In the genomic region with DNA sequence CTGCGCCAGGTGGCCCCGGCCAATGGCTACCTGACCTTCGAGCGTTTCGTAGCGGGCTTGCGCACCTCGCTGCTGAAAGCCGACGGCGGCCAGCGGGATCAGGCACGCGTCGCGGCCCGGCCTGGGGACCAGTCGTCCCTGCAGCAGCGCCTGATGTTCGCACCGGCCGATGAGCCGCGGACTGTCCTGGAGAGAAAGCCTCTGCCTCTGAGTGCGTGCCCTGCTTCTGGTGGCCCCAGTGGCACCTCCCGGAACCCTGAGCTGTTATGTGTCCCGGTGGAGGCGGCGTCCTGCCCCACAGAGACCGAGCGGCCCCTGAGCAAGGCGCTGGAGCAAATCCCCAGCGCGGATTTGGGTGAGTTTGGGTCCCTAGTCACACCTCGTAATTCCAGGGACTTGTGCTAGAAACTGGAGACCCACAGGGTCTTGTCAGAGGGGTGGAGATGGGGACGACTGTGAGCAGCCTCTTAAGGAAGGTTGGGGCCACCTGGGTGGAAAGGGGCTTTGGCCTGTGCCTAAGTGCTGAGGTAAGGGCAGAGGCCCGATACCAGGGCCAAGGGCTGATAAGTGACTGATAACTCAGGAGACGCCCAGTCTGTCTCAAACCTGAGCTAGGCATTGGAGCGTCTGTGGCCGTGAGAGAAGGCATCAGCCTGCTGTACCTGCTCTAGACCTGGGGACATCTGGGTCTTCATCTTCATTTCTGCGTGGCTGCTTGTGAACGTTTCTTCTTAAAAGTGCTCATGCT, we compare ENCODE assay signal across 8 mouse cellular contexts. TPM values are rescaled to one million over a fixed set of nuclear protein-coding genes. Genes with fewer than 3 reads are reported as not detected.
A peak's percentile ranks its signal among the peaks of the same experiment; 100 is the strongest.
DNase-seq lines count a peak whose midpoint lies in the region; ATAC-seq and TF ChIP-seq lines count a peak whose summit lies in the region.

No protein-coding gene starts in this region.

- no peak for TF ChIP-seq CTCF in left cerebral cortex, adult 2 months (IDR thresholded peaks at IDR 0.05)

- peaks cover 28% of the 10 kb centered on the region; the same call in 1 of the 2 replicates for H3K36me3 ChIP-seq in embryonic facial prominence, embryonic 14.5 days (ENCODE audit: control insufficient read depth, insufficient read depth, low read length)
- peaks cover 34% of the 10 kb centered on the region for H3K36me3 ChIP-seq in limb, embryonic 12.5 days
- peaks cover 20% of the 10 kb centered on the region for H3K36me3 ChIP-seq in neural tube, embryonic 12.5 days

- peak overlapping the region; percentile 52 for H3K4me3 ChIP-seq in left cerebral cortex, adult 2 months
- H3K4me3 ChIP-seq in embryonic facial prominence, embryonic 14.5 days (ENCODE audit: low read depth, low read length): peak overlapping the region; percentile 72
- peak overlapping the region; percentile 76 for H3K4me3 ChIP-seq in limb, embryonic 12.5 days (replicated peaks)
- peak overlapping the region; percentile 68 for H3K4me3 ChIP-seq in neural tube, embryonic 12.5 days

- no peak for DNase-seq in left cerebral cortex, adult 2 months (ENCODE audit: extremely low spot score in 1 of 2, low spot score in 2 of 2)
- DNase-seq in left cerebral cortex, adult 11 months (ENCODE audit: low spot score): no peak
- DNase-seq in embryonic facial prominence, embryonic 14.5 days (ENCODE audit: low spot score): no peak
- no peak for DNase-seq in cerebellum, postnatal 14 days
- no peak for DNase-seq in cerebellum, postnatal 36 days
- no peak for DNase-seq in gastrocnemius, postnatal 10 days

- H3K9ac ChIP-seq in embryonic facial prominence, embryonic 14.5 days (ENCODE audit: low read depth, low read length): peak overlapping the region; percentile 72
- peak overlapping the region; percentile 72 for H3K9ac ChIP-seq in limb, embryonic 12.5 days (replicated peaks)
- peak overlapping the region; percentile 74 for H3K9ac ChIP-seq in neural tube, embryonic 12.5 days

- peaks cover 14% of the 10 kb centered on the region for H3K4me1 ChIP-seq in embryonic facial prominence, embryonic 14.5 days (ENCODE audit: control insufficient read depth, insufficient read depth, low read length)
- peaks cover 28% of the 10 kb centered on the region for H3K4me1 ChIP-seq in limb, embryonic 12.5 days (replicated peaks)
- H3K4me1 ChIP-seq in neural tube, embryonic 12.5 days: peaks cover 23% of the 10 kb centered on the region

- no peaks in the 10 kb centered on the region for H3K9me3 ChIP-seq in embryonic facial prominence, embryonic 14.5 days (ENCODE audit: control insufficient read depth, low read length)
- no peaks in the 10 kb centered on the region for H3K9me3 ChIP-seq in limb, embryonic 12.5 days
- no peaks in the 10 kb centered on the region for H3K9me3 ChIP-seq in neural tube, embryonic 12.5 days

- H3K27me3 ChIP-seq in embryonic facial prominence, embryonic 14.5 days (replicated peaks; ENCODE audit: control insufficient read depth, insufficient read depth, low read length): no peaks in the 10 kb centered on the region
- peaks cover 6% of the 10 kb centered on the region; the same call in 1 of the 2 replicates for H3K27me3 ChIP-seq in limb, embryonic 12.5 days
- no peaks in the 10 kb centered on the region; the same call in 1 of the 2 replicates for H3K27me3 ChIP-seq in neural tube, embryonic 12.5 days (replicated peaks)

- H3K27ac ChIP-seq in left cerebral cortex, adult 2 months: no peak overlapping the region
- 0 out of 2 replicates have a peak overlapping the region, but pooled peaks have one; percentile 21 for H3K27ac ChIP-seq in embryonic facial prominence, embryonic 14.5 days (replicated peaks; ENCODE audit: low read depth, low read length)
- peak overlapping the region; percentile 92; the same call in 1 of the 2 replicates for H3K27ac ChIP-seq in limb, embryonic 12.5 days
- H3K27ac ChIP-seq in neural tube, embryonic 12.5 days: no peak overlapping the region

- intact Hi-C loops in left cerebral cortex, adult 2 months (cut with DNase I): loop anchor here (2.0 kb wide), 1 partner anchor 30 kb away; no protein-coding TSS in a partner anchor

- peak overlapping the region; percentile 97 for H3K4me2 ChIP-seq in embryonic facial prominence, embryonic 14.5 days (ENCODE audit: low read depth, low read length)
- peak overlapping the region; percentile 95 for H3K4me2 ChIP-seq in limb, embryonic 12.5 days
- H3K4me2 ChIP-seq in neural tube, embryonic 12.5 days (replicated peaks): peak overlapping the region; percentile 96

- 2% methylated on average over 31 of the region's 42 CpGs for WGBS in embryonic facial prominence, embryonic 14.5 days
- WGBS in limb, embryonic 12.5 days: 2% methylated on average over 42 of the region's 42 CpGs
- WGBS in neural tube, embryonic 12.5 days: 2% methylated on average over 42 of the region's 42 CpGs

- no peak for ATAC-seq in embryonic facial prominence, embryonic 14.5 days (ENCODE audit: low read depth)
- ATAC-seq in limb, embryonic 12.5 days (ENCODE audit: insufficient number of reproducible peaks, insufficient read depth, low FRiP score, low TSS enrichment, low read depth): no peak
- ATAC-seq in neural tube, embryonic 12.5 days (ENCODE audit: low FRiP score, low read depth): peak; percentile 42

RNA-seq across cellular contexts. Expression of a gene that starts 0.7 kb away (rescaled TPM):
- 1 to 10 TPM; 2.1 to 2.7 TPM for total RNA-seq in left cerebral cortex, adult 2 months (2021)
- 21.4 and 29.3 TPM in 2 replicates for polyA plus RNA-seq in embryonic facial prominence, embryonic 14.5 days (2014; fragmentation: Nextera tagmentation; extraction: Ambion mirVana)
- polyA plus RNA-seq in limb, embryonic 12.5 days (2016; fragmentation: Nextera tagmentation; extraction: Ambion mirVana): 63.4 and 69.0 TPM in 2 replicates
- polyA plus RNA-seq in neural tube, embryonic 12.5 days (2016; fragmentation: Nextera tagmentation; extraction: Ambion mirVana): 38.1 and 39.5 TPM in 2 replicates
- total RNA-seq in gastrocnemius, postnatal 10 days (2021): 1 to 10 TPM; 2.1 to 3.7 TPM

RNA-seq across cellular contexts. Expression of a gene that starts 7.3 kb away (rescaled TPM):
- total RNA-seq in left cerebral cortex, adult 2 months (2021): 10 to 100 TPM; 15.8 to 24.9 TPM
- polyA plus RNA-seq in embryonic facial prominence, embryonic 14.5 days (2014; fragmentation: Nextera tagmentation; extraction: Ambion mirVana): 20.8 and 20.9 TPM in 2 replicates
- 7.2 and 7.8 TPM in 2 replicates for polyA plus RNA-seq in limb, embryonic 12.5 days (2016; fragmentation: Nextera tagmentation; extraction: Ambion mirVana)
- polyA plus RNA-seq in neural tube, embryonic 12.5 days (2016; fragmentation: Nextera tagmentation; extraction: Ambion mirVana): 5.6 and 7.2 TPM in 2 replicates
- 1 to 10 TPM; 9.0 to 9.8 TPM for total RNA-seq in gastrocnemius, postnatal 10 days (2021)

RNA-seq across cellular contexts. Expression of a gene that starts 16.7 kb away (rescaled TPM):
- total RNA-seq in left cerebral cortex, adult 2 months (2021): 10 to 100 TPM; 32.2 to 33.9 TPM
- polyA plus RNA-seq in embryonic facial prominence, embryonic 14.5 days (2014; fragmentation: Nextera tagmentation; extraction: Ambion mirVana): 19.7 and 23.8 TPM in 2 replicates
- polyA plus RNA-seq in limb, embryonic 12.5 days (2016; fragmentation: Nextera tagmentation; extraction: Ambion mirVana): 19.7 and 21.8 TPM in 2 replicates
- 21.2 and 24.5 TPM in 2 replicates for polyA plus RNA-seq in neural tube, embryonic 12.5 days (2016; fragmentation: Nextera tagmentation; extraction: Ambion mirVana)
- total RNA-seq in gastrocnemius, postnatal 10 days (2021): 1 to 10 TPM; 7.9 to 9.5 TPM

RNA-seq across cellular contexts. Expression of a gene that starts 22.9 kb away (rescaled TPM):
- total RNA-seq in left cerebral cortex, adult 2 months (2021): 10 to 100 TPM; 11.5 to 13.1 TPM
- polyA plus RNA-seq in embryonic facial prominence, embryonic 14.5 days (2014; fragmentation: Nextera tagmentation; extraction: Ambion mirVana): 11.3 and 12.9 TPM in 2 replicates
- polyA plus RNA-seq in limb, embryonic 12.5 days (2016; fragmentation: Nextera tagmentation; extraction: Ambion mirVana): 0.15 and 0.31 TPM in 2 replicates
- polyA plus RNA-seq in neural tube, embryonic 12.5 days (2016; fragmentation: Nextera tagmentation; extraction: Ambion mirVana): 0.75 and 1.5 TPM in 2 replicates
- 10 to 100 TPM; 29.9 to 30.5 TPM for total RNA-seq in gastrocnemius, postnatal 10 days (2021)

RNA-seq across cellular contexts. Expression of a gene that starts 26.3 kb away (rescaled TPM):
- 100 to 1,000 TPM; 337 to 366 TPM for total RNA-seq in left cerebral cortex, adult 2 months (2021)
- polyA plus RNA-seq in embryonic facial prominence, embryonic 14.5 days (2014; fragmentation: Nextera tagmentation; extraction: Ambion mirVana): 75.1 TPM in 2 replicates
- 10.9 and 12.6 TPM in 2 replicates for polyA plus RNA-seq in limb, embryonic 12.5 days (2016; fragmentation: Nextera tagmentation; extraction: Ambion mirVana)
- polyA plus RNA-seq in neural tube, embryonic 12.5 days (2016; fragmentation: Nextera tagmentation; extraction: Ambion mirVana): 241 and 266 TPM in 2 replicates
- 10 to 100 TPM; 25.2 to 37.3 TPM for total RNA-seq in gastrocnemius, postnatal 10 days (2021)

Comparison
In these comparisons a context has a peak if more than half of its experiments do, and no peak if none do; other contexts are left out.
1. H3K27ac ChIP-seq: peak in embryonic facial prominence, embryonic 14.5 days (single experiment) and limb, embryonic 12.5 days (single experiment); none in left cerebral cortex, adult 2 months (single experiment) and neural tube, embryonic 12.5 days (single experiment).
2. Peak in every context shown above with its lines, with median percentiles within 50 percentile points of each other: H3K4me3 ChIP-seq, H3K4me2 ChIP-seq and H3K9ac ChIP-seq.